Mouse (Mus musculus): ENCODE measurements at regions not wholly inside any gene's neighbourhood (a gene's known extent, or its start where the extent isn't known, plus 50 kb on each side); places are given as distances from the start of the nearest gene placed in this dataset.

- TF ChIP-seq CTCF (IDR thresholded peaks at IDR 0.05; ENCODE audit: borderline replicate concordance, insufficient read depth, low read depth, low read length), result no peak
- no peak for TF ChIP-seq POLR2A (IDR thresholded peaks at IDR 0.05; ENCODE audit: borderline replicate concordance, insufficient read depth, low read length)
Observed at GRCm38 (mm10) chr9:101690916-101691315, 170.7 kb upstream of the 9630041A04Rik start.

All from cerebellum, adult 2 months (tissue).